Mouse (Mus musculus) cortical plate, adult 2 months (tissue): ENCODE measurements around the gene Arl15. TPM values are rescaled to one million over a fixed set of nuclear protein-coding genes. Genes with fewer than 3 reads are reported as not detected.
A peak's percentile ranks its signal among the peaks of the same experiment; 100 is the strongest.

Experiments
- H3K27ac ChIP-seq: fragments of 200-500 bp; 2 replicates; pipeline ENCODE4 v1.5.1; 2012; ENCODE audit warnings: low read length, control low read depth, inconsistent platforms; ENCODE audit not compliant: insufficient read depth
- H3K4me1 ChIP-seq: fragments of 200-500 bp; 2 replicates; pipeline ENCODE4 v1.6.1; 2011; ENCODE audit warnings: low read length; ENCODE audit not compliant: control insufficient read depth, insufficient read depth
- H3K4me3 ChIP-seq: fragments of 200-500 bp; 2 replicates; pipeline ENCODE4 v1.5.1; 2011; ENCODE audit warnings: mild to moderate bottlenecking, low read length, control low read depth; ENCODE audit not compliant: insufficient read depth
- CTCF ChIP-seq: fragments of 200-500 bp; IDR thresholded peaks from 2 replicates; pipeline ENCODE4 v1.5.1; 2011; ENCODE audit warnings: mild to moderate bottlenecking, control low read depth, low read length; ENCODE audit not compliant: insufficient read depth; ENCODE audit errors: extremely low read depth
- POLR2A ChIP-seq: fragments of 200-500 bp; IDR thresholded peaks from 2 replicates; pipeline ENCODE4 v1.6.1; 2011; ENCODE audit warnings: mild to moderate bottlenecking, low read length, control low read depth; ENCODE audit not compliant: insufficient read depth; ENCODE audit errors: extremely low read depth
- polyA plus RNA-seq: library from polyadenylated mRNA; depleted of rRNA; stranded (reverse); fragments of >200 nt; gene quantifications from 2 replicates; pipeline ENCODE4 v1.2.3, GENCODE M21; 2012

Gene Arl15
- polyA plus RNA-seq, 1 experiment, result 14.8 TPM

- TF ChIP-seq POLR2A (no peak), CTCF (no peak)
- H3K4me1 ChIP-seq, result no peaks in the 10 kb centered on the region; the same call in 1 of the 2 replicates
- no peak overlapping the region for H3K4me3 ChIP-seq
- H3K27ac ChIP-seq, result no peak overlapping the region
Observed at GRCm38 (mm10) chr13:114079751-114080150, 285.4 kb downstream of the Arl15 start.

GRCm38 (mm10) chr13:114080491-114080890 is 286.2 kb downstream of the Arl15 start:
- Histone ChIP-seq H3K4me3 (no peak overlapping the region), H3K27ac (no peak overlapping the region), H3K4me1 (no peaks in the 10 kb centered on the region; the same call in 1 of the 2 replicates)
- TF ChIP-seq POLR2A (no peak), CTCF (no peak)

- TF ChIP-seq POLR2A (no peak), CTCF (no peak)
- H3K27ac ChIP-seq, result no peak overlapping the region
- no peak overlapping the region for H3K4me3 ChIP-seq
- peaks cover 2% of the 10 kb centered on the region for H3K4me1 ChIP-seq
Observed at GRCm38 (mm10) chr13:114083570-114084138, 289.3 kb downstream of the Arl15 start.

- no peak for TF ChIP-seq CTCF
- peak; percentile 7; the same call in 1 of the 2 replicates for TF ChIP-seq POLR2A
- Histone ChIP-seq H3K27ac (no peak overlapping the region), H3K4me1 (peaks cover 2% of the 10 kb centered on the region), H3K4me3 (no peak overlapping the region)
Observed at GRCm38 (mm10) chr13:114085442-114085841, 291.1 kb downstream of the Arl15 start.

- no peak overlapping the region for H3K27ac ChIP-seq
- H3K4me1 ChIP-seq, result peaks cover 2% of the 10 kb centered on the region
- H3K4me3 ChIP-seq, result no peak overlapping the region
- TF ChIP-seq POLR2A (no peak), CTCF (no peak)
Observed at GRCm38 (mm10) chr13:114086325-114086724, 292.0 kb downstream of the Arl15 start.

GRCm38 (mm10) chr13:114086801-114087200 is 292.5 kb downstream of the Arl15 start:
- no peak overlapping the region for H3K4me3 ChIP-seq
- H3K4me1 ChIP-seq, result peaks cover 2% of the 10 kb centered on the region
- TF ChIP-seq POLR2A (no peak), CTCF (no peak)
- H3K27ac ChIP-seq, result no peak overlapping the region

GRCm38 (mm10) chr13:114087696-114088465 is 293.6 kb downstream of the Arl15 start:
- no peak for TF ChIP-seq POLR2A
- TF ChIP-seq CTCF, result no peak
- H3K4me1 ChIP-seq, result peaks cover 2% of the 10 kb centered on the region

GRCm38 (mm10) chr13:114090786-114091185 is 296.5 kb downstream of the Arl15 start:
- H3K4me3 ChIP-seq, result no peak overlapping the region
- TF ChIP-seq POLR2A (no peak), CTCF (no peak)
- H3K27ac ChIP-seq, result no peak overlapping the region
- H3K4me1 ChIP-seq, result peaks cover 2% of the 10 kb centered on the region

More at GRCm38 (mm10) chr13:114087696-114088465, 293.6 kb downstream of the Arl15 start:
- H3K4me3 ChIP-seq, result no peak overlapping the region
- no peak overlapping the region for H3K27ac ChIP-seq

- Histone ChIP-seq H3K4me3 (no peak overlapping the region), H3K4me1 (no peaks in the 10 kb centered on the region), H3K27ac (no peak overlapping the region)
- TF ChIP-seq CTCF (no peak), POLR2A (no peak)
Observed at GRCm38 (mm10) chr13:114091231-114091630, 296.9 kb downstream of the Arl15 start.
